Mouse (Mus musculus) liver, adult 2 months (tissue): Measurements from ENCODE around the gene Aagab.

ENCODE experiments used
- CTCF ChIP-seq: fragments of 200-500 bp; IDR thresholded peaks from 2 replicates; pipeline ENCODE4 v1.5.1; 2011; ENCODE audit warnings: low read depth, low read length, control low read depth
- POLR2A ChIP-seq: fragments of 200-500 bp; IDR thresholded peaks from 2 replicates; pipeline ENCODE4 v1.6.1; 2011; ENCODE audit warnings: low read length, control low read depth; ENCODE audit not compliant: insufficient read depth; ENCODE audit errors: extremely low read depth

DNA sequence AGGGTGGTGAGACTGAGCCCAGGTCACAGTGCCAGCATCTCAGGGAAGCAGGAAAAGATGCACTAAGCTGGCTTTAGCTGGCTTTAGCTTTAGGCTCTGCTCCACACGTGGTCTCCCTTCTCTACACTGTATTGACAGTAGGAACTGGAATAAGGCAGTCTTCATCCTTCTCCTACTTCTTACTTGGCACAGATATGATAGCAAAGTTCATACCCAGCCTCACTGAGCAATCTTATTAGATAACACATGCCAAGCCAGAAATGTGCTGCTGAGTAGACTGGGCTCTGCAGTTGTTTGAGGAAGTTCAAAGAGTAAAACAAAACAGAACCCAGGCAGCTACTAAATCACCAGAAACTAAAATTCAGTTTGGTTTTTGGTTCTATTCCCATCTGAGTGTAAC lies 11.1 kb downstream of the Aagab start:
- TF ChIP-seq CTCF (no peak), POLR2A (no peak)
